Mouse (Mus musculus): ENCODE data around the gene Ppil6.

DNA sequence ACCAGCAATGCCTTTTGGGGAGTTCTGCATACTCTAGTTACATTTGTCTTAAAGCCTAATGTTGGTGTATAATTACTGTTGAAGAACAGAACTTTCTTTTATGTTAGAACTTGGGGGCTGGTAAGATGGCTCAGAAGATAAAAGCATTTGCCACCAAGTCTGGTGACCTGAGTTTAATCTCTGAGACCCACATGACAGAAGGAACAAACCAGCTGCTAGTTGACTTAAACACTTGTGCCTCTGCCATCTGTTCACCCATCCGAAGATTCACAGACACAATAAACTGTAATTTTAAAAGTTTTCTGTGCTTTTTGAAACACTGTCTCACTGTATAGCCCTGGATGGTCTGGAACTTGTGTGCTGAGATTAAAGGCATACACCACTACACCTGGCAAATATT lies 35.5 kb downstream of the Ppil6 start:
- TF ChIP-seq CTCF (IDR thresholded peaks at IDR 0.05; ENCODE audit: insufficient read depth, low read depth, low read length), result no peak
- TF ChIP-seq POLR2A (IDR thresholded peaks at IDR 0.05; ENCODE audit: insufficient read depth, low read depth, low read length), result no peak

All from olfactory bulb, adult 2 months (tissue).